Mouse (Mus musculus): ENCODE data around the gene Sel1l2.

DNA sequence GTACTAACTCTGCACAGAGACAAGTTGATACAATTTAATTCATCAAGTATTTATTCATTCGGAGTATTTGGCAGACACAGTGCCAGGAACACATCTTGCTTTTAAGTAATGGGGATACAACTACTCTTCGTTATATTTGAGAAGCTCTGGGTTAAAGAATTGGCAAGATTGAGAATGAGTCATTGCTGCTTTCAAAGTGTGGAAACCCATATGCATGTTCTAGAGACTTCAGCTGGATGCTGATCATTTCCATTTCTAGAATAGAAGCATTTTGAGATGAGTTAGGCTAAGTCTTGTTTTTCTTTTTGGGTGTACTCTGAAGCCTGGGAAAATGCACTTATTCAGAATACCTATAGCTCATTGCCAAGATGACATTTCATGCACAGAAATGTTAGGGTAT is 95.7 kb downstream of the Sel1l2 start:
- TF ChIP-seq CTCF (IDR thresholded peaks at IDR 0.05) = no peak
- TF ChIP-seq EP300 (IDR thresholded peaks at IDR 0.05) = no peak
